Mouse (Mus musculus) WW6 (cell line): ENCODE data around the gene Igsf6.
A peak's percentile ranks its signal among the peaks of the same experiment; 100 is the strongest.
"Not testable (repeated sequence)": the region's sequence is repeated elsewhere in the genome, so short reads cannot be mapped to it uniquely, and the experiment has no call there.

Source experiments
- DNase-seq: peaks from one replicate; pipeline ENCODE4 v3.0.0-alpha.2; 2013; ENCODE audit warnings: low read depth, low spot score

Gene Igsf6

GRCm38 (mm10) chr7:121059477-121060218 lies 14.7 kb downstream of the Igsf6 start:
- DNase-seq: no peak

- DNase-seq: no peak
Observed at GRCm38 (mm10) chr7:121053071-121053470, 21.3 kb downstream of the Igsf6 start.

- no peak for DNase-seq
Observed at GRCm38 (mm10) chr7:121047624-121048023, 26.7 kb downstream of the Igsf6 start.

GRCm38 (mm10) chr7:121045671-121046453 lies 28.5 kb downstream of the Igsf6 start:
- no peak for DNase-seq

GRCm38 (mm10) chr7:121044251-121044650 lies 30.1 kb downstream of the Igsf6 start:
- no peak for DNase-seq

GRCm38 (mm10) chr7:121043510-121043909 lies 30.9 kb downstream of the Igsf6 start:
- no peak for DNase-seq

- DNase-seq: no peak
Observed at GRCm38 (mm10) chr7:121043004-121043403, 31.4 kb downstream of the Igsf6 start.

- DNase-seq: no peak
Observed at GRCm38 (mm10) chr7:121041989-121042388, 32.4 kb downstream of the Igsf6 start.

GRCm38 (mm10) chr7:121040595-121040994 lies 33.8 kb downstream of the Igsf6 start:
- no peak for DNase-seq

GRCm38 (mm10) chr7:121035161-121035721 lies 39.1 kb downstream of the Igsf6 start:
- DNase-seq: no peak

GRCm38 (mm10) chr7:121034701-121035141 lies 39.7 kb downstream of the Igsf6 start:
- DNase-seq: no peak

GRCm38 (mm10) chr7:121033856-121034652 lies 40.3 kb downstream of the Igsf6 start, which contains the start of gene Mettl9:
TSS of gene Mettl9 (plus strand) at chr7:121034445.
- DNase-seq: peak; percentile 87

- DNase-seq: not testable (repeated sequence)
Observed at GRCm38 (mm10) chr7:121029947-121030346, 44.4 kb downstream of the Igsf6 start.

- no peak for DNase-seq
Observed at GRCm38 (mm10) chr7:121026300-121026699, 48.1 kb downstream of the Igsf6 start.

- DNase-seq: no peak
Observed at GRCm38 (mm10) chr7:121025221-121026008, 49.0 kb downstream of the Igsf6 start.

- DNase-seq: no peak
Observed at GRCm38 (mm10) chr7:121020277-121020676, 54.1 kb downstream of the Igsf6 start.

GRCm38 (mm10) chr7:121018778-121019177 lies 55.6 kb downstream of the Igsf6 start:
- no peak for DNase-seq

- no peak for DNase-seq
Observed at GRCm38 (mm10) chr7:121014486-121014885, 59.9 kb downstream of the Igsf6 start.
